Mouse (Mus musculus) neural tube, embryonic 14.5 days (tissue): ENCODE measurements around the gene Gm20388. TPM values are rescaled to one million over a fixed set of nuclear protein-coding genes. Genes with fewer than 3 reads are reported as not detected.

Experiments
- ATAC-seq: fragments of 200-750 bp; cut with Nextera tagmentation; 2 replicates; pipeline ENCODE4 v1.8.0; 2017; ENCODE audit warnings: low read depth, mild to moderate bottlenecking, moderate TSS enrichment, moderate library complexity
- H3K27ac ChIP-seq: fragments of 300-500 bp; sonication (generic); 2 replicates; pipeline ENCODE4 v1.5.1; 2014; ENCODE audit warnings: low read depth, mild to moderate bottlenecking, control low read depth, low read length, moderate library complexity, mixed read lengths
- H3K27me3 ChIP-seq: fragments of 300-500 bp; sonication (generic); 2 replicates; pipeline ENCODE4 v1.6.1; 2014; ENCODE audit warnings: low read length; ENCODE audit not compliant: control insufficient read depth, insufficient read depth
- H3K36me3 ChIP-seq: fragments of 300-500 bp; sonication (generic); 2 replicates; pipeline ENCODE4 v1.6.1; 2014; ENCODE audit warnings: low read length, mixed read lengths; ENCODE audit not compliant: control insufficient read depth, insufficient read depth
- H3K4me1 ChIP-seq: fragments of 300-500 bp; sonication (generic); 2 replicates; pipeline ENCODE4 v1.6.1; 2014; ENCODE audit warnings: low read length; ENCODE audit not compliant: control insufficient read depth, insufficient read depth
- H3K4me2 ChIP-seq: fragments of 300-500 bp; sonication (generic); 2 replicates; pipeline ENCODE4 v1.6.1; 2014; ENCODE audit warnings: mild to moderate bottlenecking, low read depth, low read length, control low read depth
- H3K4me3 ChIP-seq: fragments of 300-500 bp; sonication (generic); 2 replicates; pipeline ENCODE4 v1.5.1; 2014; ENCODE audit warnings: low read depth, low read length, control low read depth, mixed read lengths
- H3K9ac ChIP-seq: fragments of 300-500 bp; sonication (generic); replicated peaks from 2 replicates; pipeline ENCODE4 v1.6.1; 2014; ENCODE audit warnings: low read depth, mild to moderate bottlenecking, control low read depth, low read length, mixed read lengths
- H3K9me3 ChIP-seq: fragments of 300-500 bp; sonication (generic); 2 replicates; pipeline ENCODE4 v1.6.1; 2016; ENCODE audit warnings: low read length; ENCODE audit not compliant: control insufficient read depth
- WGBS: fragments of 180-500 bp; shearing (Covaris S2); extraction: QIAGEN DNeasy Blood & Tissue Kit; methylation state at CpG from one replicate; pipeline ENCODE4 v1.1.7; 2014; 5-methylcytosine and 5-hydroxymethylcytosine counted together
- polyA plus RNA-seq: library from polyadenylated mRNA; unstranded; fragments of >200 nt; fragmentation: Nextera tagmentation; extraction: Ambion mirVana; gene quantifications from 2 replicates; pipeline ENCODE4 v1.2.1, GENCODE M21; 2014

Gm20388 gene
- polyA plus RNA-seq, 1 experiment from 2014 or later = 10.3 TPM

- H3K27me3 ChIP-seq = no peaks in the 10 kb centered on the region
- H3K9me3 ChIP-seq = no peaks in the 10 kb centered on the region
- H3K4me3 ChIP-seq = no peak overlapping the region
- ATAC-seq = no peak
- H3K4me1 ChIP-seq = no peaks in the 10 kb centered on the region
- no peak overlapping the region for H3K9ac ChIP-seq
- H3K27ac ChIP-seq = no peak overlapping the region
- WGBS = 96% methylated on average over 12 of the region's 12 CpGs
- peaks cover 80% of the 10 kb centered on the region for H3K36me3 ChIP-seq
- no peak overlapping the region for H3K4me2 ChIP-seq
Measured at GRCm38 (mm10) chr8:121602411-121602810, 1691.8 kb downstream of the Gm20388 start.

DNA sequence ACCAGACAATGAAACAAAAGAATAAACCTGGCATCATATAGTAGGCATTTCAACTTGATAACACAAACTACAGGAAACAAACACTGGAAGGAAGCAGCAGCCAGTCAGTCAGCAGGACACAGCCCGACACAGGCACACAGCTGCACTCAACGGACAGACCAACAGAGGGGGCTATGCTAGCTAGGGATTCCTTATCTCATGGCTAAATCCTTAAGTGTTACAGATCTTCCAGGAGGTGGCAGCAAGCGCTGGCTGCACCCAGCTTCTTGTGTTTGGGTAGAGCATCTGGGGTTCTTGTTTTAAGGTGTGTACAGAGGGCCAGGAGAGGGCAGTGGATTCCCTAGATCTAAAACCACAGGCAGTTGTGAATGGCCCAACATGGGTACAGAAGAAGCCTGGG, 1692.2 kb downstream of the Gm20388 start:
- Histone ChIP-seq H3K9me3 (no peaks in the 10 kb centered on the region), H3K4me3 (no peak overlapping the region), H3K27ac (no peak overlapping the region), H3K4me1 (no peaks in the 10 kb centered on the region), H3K9ac (no peak overlapping the region), H3K4me2 (no peak overlapping the region), H3K36me3 (peaks cover 79% of the 10 kb centered on the region), H3K27me3 (no peaks in the 10 kb centered on the region)
- whole genome bisulfite sequencing = 33% methylated on average over 3 of the region's 3 CpGs
- ATAC-seq = peak; percentile 36; the same call in 1 of the 2 replicates

GRCm38 (mm10) chr8:121603801-121604200, 1693.2 kb downstream of the Gm20388 start:
- H3K36me3 ChIP-seq = peaks cover 83% of the 10 kb centered on the region
- ATAC-seq = no peak
- no peaks in the 10 kb centered on the region for H3K27me3 ChIP-seq
- no peak overlapping the region for H3K4me3 ChIP-seq
- H3K9me3 ChIP-seq = no peaks in the 10 kb centered on the region
- H3K27ac ChIP-seq = no peak overlapping the region
- WGBS = 93% methylated on average over 12 of the region's 12 CpGs
- no peaks in the 10 kb centered on the region for H3K4me1 ChIP-seq
- H3K4me2 ChIP-seq = no peak overlapping the region
- no peak overlapping the region for H3K9ac ChIP-seq

DNA sequence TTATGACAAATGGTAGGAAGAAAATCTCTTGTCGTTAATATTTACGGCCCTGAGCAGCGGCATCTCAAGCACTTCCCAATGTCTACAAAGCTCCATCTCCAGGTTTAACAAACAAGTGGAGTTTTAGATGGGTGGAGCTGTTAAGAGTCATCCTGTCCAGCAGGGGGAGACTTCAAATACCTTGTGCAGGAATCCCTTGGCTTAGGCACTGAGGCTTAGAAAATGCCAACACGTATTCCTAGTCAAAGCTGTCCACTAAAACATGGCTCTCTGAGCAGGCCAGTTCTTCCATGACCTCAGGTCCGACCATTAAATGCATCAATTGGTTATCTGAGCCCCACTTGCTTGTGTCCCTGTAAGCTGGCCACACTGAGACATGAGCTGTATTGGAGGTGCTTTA, 1697.0 kb downstream of the Gm20388 start:
- ATAC-seq = no peak
- H3K27me3 ChIP-seq = no peaks in the 10 kb centered on the region
- H3K4me1 ChIP-seq = no peaks in the 10 kb centered on the region
- H3K27ac ChIP-seq = no peak overlapping the region
- H3K9me3 ChIP-seq = no peaks in the 10 kb centered on the region
- no peak overlapping the region for H3K9ac ChIP-seq
- H3K4me3 ChIP-seq = no peak overlapping the region
- 89% methylated on average over 5 of the region's 5 CpGs for WGBS
- H3K4me2 ChIP-seq = no peak overlapping the region
- H3K36me3 ChIP-seq = peaks cover 59% of the 10 kb centered on the region

- Histone ChIP-seq H3K27ac (no peak overlapping the region), H3K9me3 (no peaks in the 10 kb centered on the region), H3K9ac (no peak overlapping the region), H3K4me3 (no peak overlapping the region), H3K36me3 (peaks cover 48% of the 10 kb centered on the region), H3K27me3 (no peaks in the 10 kb centered on the region), H3K4me1 (peaks cover 2% of the 10 kb centered on the region; the same call in 1 of the 2 replicates), H3K4me2 (no peak overlapping the region)
- WGBS = 90% methylated on average over 15 of the region's 15 CpGs
- ATAC-seq = no peak
Measured at GRCm38 (mm10) chr8:121609251-121609650, 1698.6 kb downstream of the Gm20388 start.

DNA sequence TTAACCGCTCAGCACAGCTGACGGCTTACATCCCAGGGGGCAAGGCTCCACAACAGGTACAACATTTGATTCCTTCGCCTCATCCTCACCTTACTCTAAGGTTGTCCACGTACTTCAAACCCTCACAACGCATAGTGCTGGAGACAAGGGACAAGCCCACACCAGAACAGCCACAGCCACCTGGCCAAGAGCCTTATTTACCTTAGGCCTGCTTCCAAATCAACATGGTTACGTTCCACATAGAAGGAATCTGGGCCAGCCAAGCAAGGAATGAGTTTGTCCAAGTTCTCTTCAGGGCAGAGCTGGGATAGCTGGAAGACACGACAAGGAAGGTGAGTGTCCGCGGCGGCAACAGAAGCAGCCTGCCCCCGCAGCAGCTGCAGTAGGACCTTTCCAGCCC, 1699.3 kb downstream of the Gm20388 start:
- Histone ChIP-seq H3K4me2 (no peak overlapping the region), H3K36me3 (peaks cover 41% of the 10 kb centered on the region), H3K4me1 (peaks cover 2% of the 10 kb centered on the region; the same call in 1 of the 2 replicates), H3K9me3 (no peaks in the 10 kb centered on the region), H3K27me3 (no peaks in the 10 kb centered on the region), H3K27ac (no peak overlapping the region), H3K9ac (no peak overlapping the region), H3K4me3 (no peak overlapping the region)
- ATAC-seq = no peak
- 93% methylated on average over 11 of the region's 11 CpGs for WGBS

DNA sequence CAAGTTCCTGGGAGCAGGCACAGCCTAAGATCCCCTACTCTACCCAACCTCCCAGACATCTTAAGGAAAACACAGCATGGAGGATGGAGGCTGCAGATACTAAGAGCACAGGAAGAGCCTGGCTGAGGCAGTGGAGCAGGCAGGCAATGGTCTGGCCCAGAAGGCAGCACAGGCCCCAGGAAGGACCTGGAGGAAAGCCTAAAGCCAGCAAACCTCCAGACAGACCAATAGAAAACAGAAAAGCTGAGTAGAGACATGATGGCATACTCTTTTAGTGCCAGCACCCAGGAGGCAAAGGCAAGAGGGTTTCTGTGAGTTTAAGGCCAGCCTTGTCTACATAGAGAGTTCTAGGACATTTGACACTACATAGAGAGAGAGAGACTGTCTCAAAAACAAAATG, 1702.8 kb downstream of the Gm20388 start:
- H3K4me2 ChIP-seq = no peak overlapping the region
- no peaks in the 10 kb centered on the region for H3K9me3 ChIP-seq
- H3K9ac ChIP-seq = 0 out of 2 replicates have a peak overlapping the region, but pooled peaks have one; percentile 21
- no peaks in the 10 kb centered on the region for H3K27me3 ChIP-seq
- no peak for ATAC-seq
- H3K4me3 ChIP-seq = no peak overlapping the region
- H3K36me3 ChIP-seq = peaks cover 19% of the 10 kb centered on the region; the same call in 1 of the 2 replicates
- peaks cover 2% of the 10 kb centered on the region; the same call in 1 of the 2 replicates for H3K4me1 ChIP-seq
- H3K27ac ChIP-seq = no peak overlapping the region

- Histone ChIP-seq H3K9me3 (no peaks in the 10 kb centered on the region), H3K9ac (no peak overlapping the region), H3K27ac (no peak overlapping the region), H3K4me2 (no peak overlapping the region), H3K4me3 (no peak overlapping the region), H3K4me1 (peaks cover 18% of the 10 kb centered on the region), H3K36me3 (0 out of 2 replicates have a peak, but pooled peaks cover 5% of the 10 kb centered on the region), H3K27me3 (no peaks in the 10 kb centered on the region)
- peak; percentile 41; the same call in 1 of the 2 replicates for ATAC-seq
- WGBS = 54% methylated on average over 7 of the region's 7 CpGs
Measured at GRCm38 (mm10) chr8:121619401-121619995, 1708.9 kb downstream of the Gm20388 start.

GRCm38 (mm10) chr8:121620801-121621516, 1710.3 kb downstream of the Gm20388 start:
- H3K4me1 ChIP-seq = peaks cover 26% of the 10 kb centered on the region
- no peak overlapping the region for H3K27ac ChIP-seq
- no peak overlapping the region for H3K4me3 ChIP-seq
- 88% methylated on average over 12 of the region's 12 CpGs for WGBS
- 0 out of 2 replicates have a peak, but pooled peaks have one; percentile 19 for ATAC-seq
- H3K27me3 ChIP-seq = no peaks in the 10 kb centered on the region
- H3K9ac ChIP-seq = no peak overlapping the region
- 0 out of 2 replicates have a peak, but pooled peaks cover 5% of the 10 kb centered on the region for H3K36me3 ChIP-seq
- no peaks in the 10 kb centered on the region for H3K9me3 ChIP-seq
- no peak overlapping the region for H3K4me2 ChIP-seq
